Mouse (Mus musculus): Measurements from ENCODE around the gene Asprv1.

Gene Asprv1

DNA sequence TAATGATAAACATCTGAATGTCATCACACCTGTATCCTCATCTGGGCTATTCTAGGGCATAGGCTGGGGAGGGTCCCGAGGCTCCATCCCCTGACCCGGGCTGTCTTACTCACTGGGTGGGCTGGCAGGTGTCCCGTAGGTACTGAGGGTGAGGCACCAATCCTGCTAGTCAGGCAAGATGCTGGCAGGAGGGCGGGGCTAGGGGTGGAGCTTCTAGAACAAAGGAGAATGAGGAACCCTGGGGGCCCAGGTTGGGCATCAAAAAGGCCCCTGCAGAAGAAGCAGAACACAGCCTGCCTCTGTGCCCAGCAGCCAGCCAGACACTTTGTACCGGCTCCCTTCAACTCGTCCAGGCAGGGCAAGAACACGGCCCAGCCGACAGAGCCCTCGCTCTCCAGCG, at the start of gene Asprv1:
Gene Asprv1 (plus strand): TSS at position 219 of the 400 bp plus-strand sequence.
- no peak for DNase-seq (ENCODE audit: low read depth, low spot score)

DNA sequence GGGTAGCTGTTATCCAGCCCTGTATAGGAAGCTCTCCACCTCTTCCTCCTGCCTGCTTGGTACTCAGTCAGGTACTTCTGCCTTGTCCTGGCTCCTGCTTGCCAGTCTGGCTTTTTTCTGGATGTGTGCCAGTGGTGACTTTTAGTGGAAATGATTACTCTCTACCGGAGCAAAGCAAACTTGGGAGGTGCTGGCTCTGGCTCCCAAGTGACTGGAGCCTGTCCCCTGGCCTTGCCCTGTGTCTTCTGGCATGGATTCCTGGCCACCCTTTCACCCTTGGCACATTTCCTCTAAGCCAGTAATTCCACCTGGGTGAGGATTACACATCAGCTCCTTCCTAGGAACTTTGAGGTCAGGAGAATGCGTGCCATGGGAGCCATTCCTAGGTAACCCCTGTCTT, 49.6 kb upstream of the Asprv1 start:
- no peak for DNase-seq (ENCODE audit: low read depth, low spot score)

DNA sequence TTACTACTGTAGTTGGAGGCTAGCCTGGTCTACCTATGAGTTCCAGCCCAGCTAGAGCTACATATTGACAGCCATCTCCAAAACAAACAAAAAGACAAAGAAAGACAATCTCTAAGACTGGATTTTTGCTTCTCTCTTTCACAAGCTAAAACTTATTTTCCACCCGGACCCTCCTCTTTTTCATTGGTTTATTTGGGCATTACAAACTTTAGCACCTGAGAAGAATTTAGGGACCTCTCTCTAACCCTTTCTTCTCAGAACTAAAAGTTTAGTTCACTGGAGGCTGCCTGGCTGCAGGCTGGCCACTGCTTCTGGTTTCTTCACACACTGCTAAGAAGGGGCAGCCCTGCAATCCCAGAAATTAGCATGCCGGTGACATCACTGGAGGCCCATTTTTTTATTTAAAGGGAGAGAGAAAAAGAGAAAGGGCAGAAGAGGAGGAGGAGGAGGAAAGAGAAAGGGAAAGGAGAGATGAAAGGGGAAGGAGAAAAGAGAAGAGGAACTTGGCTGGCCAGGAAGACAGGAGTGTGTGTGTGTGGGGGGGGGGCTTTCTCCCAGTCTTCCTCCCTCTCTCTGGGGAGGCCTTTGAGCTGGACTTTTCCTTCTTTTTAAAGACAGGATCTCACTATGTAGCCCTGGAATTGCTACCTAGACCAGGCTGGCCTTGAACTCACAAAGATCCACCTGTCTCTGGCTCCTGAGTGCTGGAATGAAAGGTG, 48.7 kb upstream of the Asprv1 start:
- no peak for DNase-seq (ENCODE audit: low read depth, low spot score)

DNA sequence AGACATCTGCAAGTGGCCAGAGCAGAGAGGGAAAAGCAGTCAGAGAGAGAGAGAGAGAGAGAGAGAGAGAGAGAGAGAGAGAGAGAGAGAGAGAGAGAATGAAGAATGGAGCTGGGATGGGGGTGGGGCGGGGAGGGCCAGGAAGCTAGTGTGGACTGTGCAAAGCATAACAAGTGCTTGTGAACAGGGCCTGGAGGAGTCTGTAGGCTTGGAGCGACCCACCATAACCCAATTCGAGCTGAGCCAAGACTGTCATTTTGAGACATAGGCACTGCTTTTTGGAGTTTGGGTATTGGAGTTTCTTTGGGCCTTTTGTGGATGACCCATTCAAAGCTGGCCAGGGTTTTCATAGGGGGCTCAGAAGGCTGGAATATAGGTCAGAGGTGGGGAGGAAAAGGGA, 48.0 kb upstream of the Asprv1 start:
- DNase-seq (ENCODE audit: low read depth, low spot score), result no peak

DNA sequence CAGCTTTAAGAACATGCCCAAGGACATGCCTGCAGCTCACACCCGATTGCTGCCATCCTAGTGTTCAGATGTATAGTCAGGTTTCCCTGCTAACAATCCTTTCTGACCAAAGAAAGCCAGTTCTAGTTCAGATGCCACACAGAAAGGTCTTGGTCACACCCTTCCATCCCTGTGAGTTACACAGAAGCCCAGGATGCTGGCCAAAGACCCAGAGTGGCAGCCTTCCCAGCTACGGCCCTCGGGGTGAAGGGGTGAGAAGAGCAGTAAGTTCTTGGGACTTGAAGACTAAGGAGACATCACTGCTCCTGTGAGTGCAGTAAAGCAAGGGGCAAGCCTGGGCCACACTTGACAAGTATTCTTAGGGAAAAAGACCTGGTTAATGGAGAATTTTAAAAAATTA, 44.8 kb upstream of the Asprv1 start:
- no peak for DNase-seq (ENCODE audit: low read depth, low spot score)

DNA sequence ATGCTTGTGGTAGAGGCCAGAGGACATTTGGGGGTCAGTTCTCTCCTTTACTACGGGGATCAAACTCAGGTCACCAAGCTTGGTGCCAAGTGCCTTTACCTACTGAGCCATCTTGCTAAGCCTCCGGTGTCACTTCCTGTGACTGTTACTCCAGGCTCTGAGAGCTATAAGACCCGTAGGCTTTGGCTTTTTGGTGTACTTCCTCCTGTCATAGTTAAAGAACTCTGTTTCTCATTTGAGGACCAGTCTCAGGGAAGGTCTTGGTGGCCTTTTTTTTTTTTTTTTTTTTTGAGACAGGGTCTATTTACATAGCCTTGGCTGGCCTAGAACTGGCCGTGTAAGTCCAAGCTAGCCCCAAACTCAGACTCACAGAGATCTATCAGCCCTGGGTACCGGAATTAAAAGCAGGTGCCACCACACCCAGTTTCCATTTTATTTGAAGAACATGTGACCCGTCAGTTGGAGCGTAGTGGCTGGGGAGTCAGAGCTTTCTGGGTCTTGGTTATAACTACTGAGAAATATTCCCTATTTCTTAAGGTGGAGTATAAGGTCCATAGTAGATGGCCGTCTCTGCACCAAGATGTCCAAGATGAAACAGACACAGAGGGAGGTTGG, 44.3 kb upstream of the Asprv1 start:
- no peak for DNase-seq (ENCODE audit: low read depth, low spot score)

DNA sequence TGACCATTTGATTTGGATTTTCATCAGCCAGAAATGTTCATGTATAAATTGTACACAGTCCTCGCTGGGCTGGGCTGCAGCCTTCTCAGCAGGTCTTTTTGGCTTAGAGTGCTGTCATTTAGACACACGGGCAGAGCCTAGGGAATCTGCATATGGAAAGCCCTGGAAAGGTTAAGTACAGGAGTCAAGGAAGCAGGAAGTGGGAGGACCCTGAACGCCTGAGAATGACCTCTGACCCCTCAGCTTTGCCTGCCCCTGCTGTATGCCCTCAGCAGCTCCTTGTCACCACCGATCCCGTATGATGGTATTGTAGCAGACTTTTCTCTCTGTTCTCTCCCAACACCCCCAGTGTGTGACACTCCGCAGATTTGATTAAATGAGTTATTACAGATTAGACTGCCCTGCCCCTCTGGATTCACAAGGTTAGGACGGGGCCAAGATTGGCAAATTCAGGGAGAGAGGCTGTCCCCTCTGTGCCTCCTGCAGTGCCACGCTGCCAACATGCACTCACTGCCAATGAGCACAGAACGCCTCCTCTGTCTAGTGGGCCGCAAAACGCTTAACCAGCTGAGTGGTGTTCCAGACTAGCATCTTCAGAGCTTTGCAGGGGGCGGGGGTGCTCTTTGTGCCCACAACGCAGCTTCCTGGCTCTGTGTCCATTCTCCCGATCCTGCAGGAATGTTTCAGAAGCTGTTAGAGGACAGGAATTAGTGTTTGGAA, 43.5 kb upstream of the Asprv1 start:
- no peak for DNase-seq (ENCODE audit: low read depth, low spot score)

DNA sequence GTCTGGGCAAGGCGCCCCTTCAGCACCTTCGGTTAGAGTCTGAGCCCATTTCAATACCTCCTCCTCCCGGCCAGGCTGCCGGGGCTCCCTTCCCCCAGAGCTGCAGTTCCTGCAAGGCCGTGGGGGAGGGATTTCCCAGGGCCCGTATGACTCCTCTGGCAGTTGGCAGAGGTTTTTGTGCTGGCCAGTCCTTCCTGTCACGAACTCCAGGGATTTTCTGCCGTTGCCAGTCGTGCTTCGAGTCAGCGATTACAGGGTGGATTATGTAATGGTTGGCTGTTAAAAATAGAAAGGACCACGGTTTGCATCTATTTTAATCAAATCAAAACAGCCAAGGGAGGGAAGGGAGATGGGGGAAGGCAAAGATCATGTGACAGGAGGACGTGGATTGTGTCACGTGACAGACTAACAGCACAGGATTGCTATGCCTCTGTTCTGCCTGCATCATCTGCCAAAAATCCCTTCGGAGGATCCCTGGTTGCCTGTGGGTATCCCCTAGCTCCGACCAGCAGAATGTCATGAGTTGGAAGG, 42.8 kb upstream of the Asprv1 start:
- peak; percentile 83 for DNase-seq (ENCODE audit: low read depth, low spot score)

DNA sequence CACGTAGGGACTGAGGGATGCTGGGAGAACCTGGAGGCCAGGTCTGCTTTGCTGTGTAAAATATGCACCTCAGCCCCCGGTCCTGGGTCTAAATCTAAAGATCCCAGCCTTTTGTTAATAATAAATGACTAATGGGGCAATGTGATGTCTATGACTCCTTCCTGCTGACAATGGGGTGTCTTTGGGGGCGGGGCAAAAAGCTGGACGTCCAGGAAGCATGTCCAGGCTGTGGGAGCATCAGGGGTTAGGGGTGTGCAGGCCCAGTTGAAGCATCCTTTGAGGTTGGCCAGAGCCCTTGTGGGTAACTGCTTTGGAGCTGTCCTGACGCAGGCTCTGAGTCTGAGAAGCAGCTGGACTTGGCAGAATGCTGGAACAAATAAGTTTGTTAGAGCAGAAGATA, 41.9 kb upstream of the Asprv1 start:
- DNase-seq (ENCODE audit: low read depth, low spot score), result no peak

DNA sequence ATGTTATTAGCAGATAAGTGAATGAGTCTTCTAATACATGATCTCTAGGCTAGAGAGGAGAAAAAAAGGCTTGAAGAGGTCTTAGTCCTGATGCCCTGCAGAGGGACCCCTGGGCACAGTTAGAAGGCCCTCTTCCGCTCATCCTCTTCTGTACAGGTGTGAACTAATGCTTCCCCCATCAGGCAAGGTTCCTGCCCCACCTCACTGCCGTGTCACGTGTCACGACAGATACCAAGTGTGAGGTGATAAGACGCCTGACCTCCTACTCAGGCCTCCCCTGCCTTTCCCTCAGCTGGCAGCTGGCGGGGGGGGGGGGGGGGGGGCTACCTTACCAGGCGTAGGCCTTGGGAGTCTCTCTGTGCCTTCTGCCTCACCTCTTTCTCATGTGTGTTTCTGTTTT, 39.5 kb upstream of the Asprv1 start:
- no peak for DNase-seq (ENCODE audit: low read depth, low spot score)

DNA sequence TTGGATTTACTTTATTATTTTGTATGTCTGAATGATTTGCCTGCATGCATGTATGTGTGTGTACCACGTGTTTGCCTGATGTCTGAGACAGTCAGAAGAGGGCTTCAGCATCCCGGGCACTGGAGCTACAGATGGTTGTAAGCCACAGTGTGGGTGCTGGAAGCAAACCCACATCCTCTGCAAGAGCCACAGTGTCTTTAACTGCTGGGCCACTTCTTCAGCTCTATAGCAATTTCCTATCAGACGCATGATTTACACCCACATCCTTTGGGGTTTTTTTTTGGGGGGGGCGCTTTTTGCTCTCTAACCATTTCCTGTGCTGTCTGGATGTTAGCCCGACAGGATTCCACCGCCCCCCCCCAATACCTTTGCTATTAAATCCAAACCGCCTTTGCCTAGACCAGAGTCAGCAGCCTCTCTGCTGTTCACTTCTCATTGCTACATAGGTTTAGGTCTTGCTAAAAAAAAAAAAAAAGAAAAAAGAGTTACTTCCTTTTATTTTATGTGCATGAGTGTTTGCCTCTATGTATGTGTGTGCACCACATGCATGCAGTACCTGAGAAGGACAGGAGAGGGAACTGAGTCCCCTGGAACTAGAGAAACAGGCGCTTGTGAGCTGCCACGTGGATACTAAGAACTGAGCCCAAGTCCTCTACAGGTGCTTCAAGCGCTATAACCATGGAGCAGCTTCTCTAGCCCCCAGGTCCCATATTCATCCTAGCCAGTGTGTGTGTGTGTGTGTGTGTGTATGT, 34.6 kb upstream of the Asprv1 start:
- DNase-seq (ENCODE audit: low read depth, low spot score), result no peak

DNA sequence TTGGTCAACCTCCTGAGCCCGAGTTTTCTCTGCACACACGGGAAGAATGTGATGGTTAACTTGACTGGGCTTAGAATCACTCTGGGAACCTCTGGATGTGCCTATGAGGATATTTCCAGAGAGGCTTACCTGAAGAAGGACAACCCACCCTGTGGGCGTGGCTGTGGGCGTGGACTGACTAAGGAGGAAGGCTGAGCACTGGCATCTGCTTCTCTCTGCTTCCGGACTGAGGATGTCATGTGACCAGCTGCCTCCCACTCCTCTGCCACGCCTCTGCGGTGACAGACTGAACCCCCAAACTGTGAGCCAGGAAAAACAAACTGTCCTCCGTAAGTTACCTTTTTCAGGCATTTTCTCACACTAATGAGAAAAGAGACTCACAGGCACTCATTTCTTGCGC, 33.3 kb upstream of the Asprv1 start:
- DNase-seq (ENCODE audit: low read depth, low spot score), result no peak

DNA sequence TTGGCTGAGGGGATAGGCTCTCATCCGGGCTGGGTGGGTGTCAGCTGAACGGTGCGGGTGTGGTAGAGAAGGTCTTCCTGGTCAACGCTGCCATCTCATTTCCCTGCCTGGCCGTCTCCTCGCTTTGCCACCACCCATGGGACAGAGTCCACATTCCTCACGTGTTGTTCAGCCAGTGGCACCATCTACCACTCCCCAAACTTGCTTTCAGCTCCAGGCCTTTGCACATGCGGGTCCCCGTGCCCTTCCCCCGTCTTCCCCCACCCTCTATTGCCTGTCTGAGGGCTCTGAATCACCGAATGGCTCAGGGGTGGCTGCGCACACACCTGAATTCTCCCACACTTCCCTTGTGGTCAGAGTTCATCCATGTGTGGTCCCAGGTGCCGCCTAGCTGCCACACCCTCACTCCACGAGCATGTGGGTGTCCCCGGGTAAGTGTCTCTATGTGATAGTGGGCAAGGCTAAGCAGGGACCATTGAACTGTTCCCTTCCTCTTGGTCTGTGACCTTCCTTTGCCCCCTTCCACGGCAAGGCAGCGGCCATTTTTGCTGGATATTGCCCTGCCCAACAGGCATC, 32.0 kb upstream of the Asprv1 start:
- no peak for DNase-seq (ENCODE audit: low read depth, low spot score)

DNA sequence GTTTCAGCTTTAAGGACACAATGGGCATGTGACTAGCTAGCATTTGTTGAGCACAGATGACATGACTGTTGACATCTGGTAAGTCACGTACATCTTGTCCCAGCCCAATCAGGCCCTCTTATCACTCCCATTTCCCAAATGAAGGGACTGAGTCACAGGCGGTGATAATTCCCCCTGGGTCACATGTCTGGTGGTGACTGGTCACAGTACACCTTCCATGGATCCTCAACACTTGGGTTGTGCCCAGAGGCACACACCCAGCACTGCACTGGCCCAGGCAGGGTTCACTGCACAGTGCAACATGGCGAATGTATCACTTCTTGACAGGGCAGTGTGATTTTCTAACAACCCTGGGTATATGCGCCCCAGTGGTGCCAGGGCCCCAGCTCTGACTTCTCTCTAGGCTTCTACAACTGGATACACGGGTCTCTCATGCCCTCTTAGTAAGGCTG, 29.2 kb upstream of the Asprv1 start:
- DNase-seq (ENCODE audit: low read depth, low spot score), result no peak

DNA sequence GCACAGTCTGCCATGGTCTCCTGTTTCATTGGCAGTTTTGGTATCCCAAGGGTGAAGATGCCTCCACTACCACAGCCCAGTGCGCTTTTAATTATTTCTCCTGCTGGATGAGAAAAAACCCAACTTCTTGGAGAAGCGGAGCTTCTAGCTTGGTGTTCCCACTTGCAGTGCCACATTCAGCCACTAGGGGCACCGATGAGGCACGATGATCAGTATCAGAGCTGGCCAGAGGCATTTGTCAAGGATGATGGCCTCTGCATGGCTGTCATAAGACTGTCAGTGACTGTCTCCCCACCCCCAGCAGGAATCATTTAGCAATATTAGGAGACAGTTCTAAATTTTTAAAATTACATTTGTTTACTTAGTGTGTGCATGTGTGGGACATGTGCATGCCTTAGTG, 28.8 kb upstream of the Asprv1 start:
- DNase-seq (ENCODE audit: low read depth, low spot score), result no peak

DNA sequence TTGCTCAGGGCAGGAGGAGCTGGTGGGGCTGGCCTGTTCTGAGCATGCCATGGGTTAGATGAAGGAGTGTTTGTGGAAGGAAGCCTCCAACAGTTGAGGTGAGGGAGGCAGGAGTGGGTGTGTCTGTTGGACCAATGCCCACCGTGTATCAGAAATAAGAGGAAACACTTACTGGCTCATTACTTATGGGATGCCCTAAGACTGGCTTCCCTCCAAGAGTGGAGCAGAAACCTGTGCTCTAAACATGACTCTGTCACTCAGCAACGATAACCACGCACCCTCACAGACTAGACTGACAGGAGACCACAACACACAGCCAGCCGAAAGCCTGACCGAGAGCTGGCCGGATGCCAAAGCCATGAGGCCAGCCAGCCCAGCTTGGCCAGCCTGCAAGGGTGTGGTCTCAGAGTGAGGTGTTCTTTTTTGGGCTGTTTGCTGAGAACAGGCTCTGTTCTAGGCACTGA, 28.0 kb upstream of the Asprv1 start:
- no peak for DNase-seq (ENCODE audit: low read depth, low spot score)

DNA sequence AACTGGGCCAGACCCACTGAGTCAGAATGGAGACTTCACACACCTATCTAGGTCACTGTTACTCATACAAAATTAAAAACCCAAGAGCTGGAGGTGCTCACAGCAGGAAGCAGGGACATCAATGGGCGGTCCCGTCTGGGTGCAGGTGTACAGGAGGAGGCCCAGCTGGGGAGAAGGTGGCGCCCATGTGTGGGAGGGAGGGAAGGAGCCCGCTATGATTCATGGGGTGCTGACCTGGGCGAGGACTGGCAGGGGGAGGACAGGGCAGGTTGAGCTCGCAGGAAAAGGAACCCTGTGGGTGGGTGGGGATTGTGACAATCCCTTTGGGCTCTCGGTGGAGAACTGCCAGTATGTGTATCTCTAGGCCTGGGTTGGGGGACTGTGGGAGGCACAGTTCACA, 22.7 kb upstream of the Asprv1 start:
- no peak for DNase-seq (ENCODE audit: low read depth, low spot score)

DNA sequence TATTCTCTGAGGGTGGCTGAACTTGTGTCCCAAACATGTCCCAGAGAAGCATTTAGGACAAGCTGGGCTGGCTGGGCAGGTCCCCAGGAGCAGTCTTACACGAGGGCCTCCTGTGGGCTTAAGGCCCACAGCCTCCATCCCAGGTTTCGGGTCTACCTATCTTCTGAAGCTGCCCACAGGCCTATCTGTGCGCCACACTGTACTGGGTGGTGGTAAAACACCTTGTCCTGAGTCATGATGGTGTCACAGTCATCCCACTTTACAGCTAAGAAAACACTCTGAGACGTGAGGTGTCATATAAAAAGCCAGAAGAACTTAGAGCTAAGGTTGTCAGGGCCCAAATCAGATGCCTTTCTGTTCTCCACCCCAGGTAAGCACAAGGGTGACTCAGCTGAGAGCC, 21.7 kb upstream of the Asprv1 start:
- no peak for DNase-seq (ENCODE audit: low read depth, low spot score)

DNA sequence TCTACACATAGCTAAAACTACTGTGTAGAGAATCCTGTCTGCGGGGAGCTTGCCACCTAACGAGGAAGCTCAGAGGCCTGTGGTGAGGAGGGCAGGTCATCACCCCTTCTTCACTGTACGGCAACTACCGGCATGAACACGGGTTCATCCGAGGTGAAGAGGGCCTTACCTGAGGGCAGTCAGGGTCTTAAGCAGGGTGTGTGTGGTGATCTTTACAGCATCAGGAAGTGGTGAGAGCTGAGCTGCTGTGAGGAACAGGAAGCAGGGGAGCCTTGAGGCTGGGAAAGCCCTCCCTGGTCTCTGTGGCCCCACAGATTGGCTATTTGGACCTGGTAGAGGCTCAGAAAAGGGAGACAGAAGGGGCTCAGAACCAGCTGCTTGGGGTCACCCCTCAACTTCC, 20.5 kb upstream of the Asprv1 start:
- DNase-seq (ENCODE audit: low read depth, low spot score), result no peak

DNA sequence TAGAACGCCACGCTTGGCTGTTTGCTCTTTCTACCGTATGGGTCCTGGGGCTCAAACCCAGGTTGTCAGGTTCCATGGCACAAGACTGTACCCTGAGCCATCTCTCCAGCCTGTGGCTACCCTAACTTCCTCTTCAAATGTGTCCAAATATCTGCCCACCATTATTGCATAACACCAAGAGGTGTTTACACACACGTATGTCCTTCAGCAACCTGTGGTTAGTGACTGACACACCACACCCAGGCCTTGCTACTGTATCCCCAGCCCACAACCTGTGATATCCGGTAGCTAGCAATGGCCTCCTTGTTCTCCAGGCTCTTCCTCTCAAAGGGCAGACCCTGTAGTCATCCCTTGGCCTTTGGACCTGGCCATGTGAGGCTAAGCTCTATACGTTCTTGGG, 18.7 kb upstream of the Asprv1 start:
- DNase-seq (ENCODE audit: low read depth, low spot score), result no peak

DNA sequence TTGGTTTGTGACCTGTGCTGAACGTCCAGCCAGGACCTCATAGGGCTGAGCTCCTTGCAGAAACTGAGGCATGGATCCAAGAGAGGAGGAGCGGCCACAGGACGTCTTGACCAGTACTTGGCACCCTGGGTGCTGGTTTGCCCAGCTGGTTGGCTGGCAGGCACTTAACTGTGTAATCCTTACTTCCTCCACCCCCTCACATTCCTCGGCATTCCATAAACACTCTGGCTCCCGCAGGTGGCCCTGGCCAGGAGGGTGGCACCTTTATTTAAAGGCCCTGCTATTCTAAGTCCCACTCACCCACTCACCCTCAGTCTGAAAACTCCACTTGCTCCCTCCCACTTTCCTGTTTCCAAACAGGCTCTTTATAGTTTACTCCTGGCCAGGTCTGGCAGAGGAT, 17.2 kb upstream of the Asprv1 start:
- no peak for DNase-seq (ENCODE audit: low read depth, low spot score)

DNA sequence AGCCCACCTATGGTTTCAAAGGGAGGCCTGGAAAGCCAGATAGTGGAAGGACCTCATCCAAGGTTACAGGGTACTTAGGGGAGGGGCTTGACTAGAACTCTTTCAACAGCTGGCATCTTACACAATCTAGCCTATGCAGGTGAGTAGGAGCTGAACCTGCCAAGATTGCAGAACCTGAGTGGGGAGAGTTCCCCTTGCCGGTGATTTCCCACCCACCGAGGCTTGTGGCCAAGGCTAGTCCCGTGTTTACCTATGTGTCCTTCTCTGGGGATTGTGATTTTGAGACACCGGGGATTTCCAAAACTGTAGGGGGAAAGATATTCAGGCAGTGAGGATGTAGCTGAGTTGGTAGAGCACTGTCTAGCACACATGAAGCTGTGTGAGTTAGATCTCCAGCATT, 12.7 kb upstream of the Asprv1 start:
- DNase-seq (ENCODE audit: low read depth, low spot score), result no peak
